ENCODE assay signal across 20 mouse cellular contexts in genomic region chr11:117796954-117797353, GRCm38 (mm10). TPM values are rescaled to one million over a fixed set of nuclear protein-coding genes. Genes with fewer than 3 reads are reported as not detected.
A peak's percentile ranks its signal among the peaks of the same experiment; 100 is the strongest.
DNase-seq lines count a peak whose midpoint lies in the region; ATAC-seq and TF ChIP-seq lines count a peak whose summit lies in the region.
"Had no signal": no experiment of that assay in that cellular context is flagged by ENCODE, and none has a peak within 500 bp of the region (broad histone marks: within the 10 kb centered on the region; RNA-seq: fewer than 3 reads in every experiment).

No protein-coding gene starts in this region.

- H3K4me3 ChIP-seq in bone marrow, adult 2 months (replicated peaks; ENCODE audit: control insufficient read depth, low read depth, low read length) = no peak overlapping the region
- 0 out of 2 replicates have a peak overlapping the region, but pooled peaks have one; percentile 52 for H3K4me3 ChIP-seq in liver, embryonic 11.5 days (ENCODE audit: low read depth, low read length)
- no peak overlapping the region for H3K4me3 ChIP-seq in forebrain, embryonic 16.5 days (replicated peaks; ENCODE audit: low read length)
- H3K4me3 ChIP-seq: hindbrain, embryonic 15.5 days; left cerebral cortex, adult 2 months; limb, embryonic 13.5 days; neural tube, embryonic 12.5 days had no signal

- H3K36me3 ChIP-seq in liver, embryonic 11.5 days (ENCODE audit: control insufficient read depth, insufficient read depth, low read length) = no peaks in the 10 kb centered on the region
- no peaks in the 10 kb centered on the region for H3K36me3 ChIP-seq in forebrain, embryonic 16.5 days (ENCODE audit: control insufficient read depth, insufficient read depth)
- H3K36me3 ChIP-seq: hindbrain, embryonic 15.5 days; limb, embryonic 13.5 days; neural tube, embryonic 12.5 days had no signal

- H3K27ac ChIP-seq in bone marrow, adult 2 months (ENCODE audit: control insufficient read depth, insufficient read depth, low read depth, low read length, poor library complexity) = peak overlapping the region; percentile 81
- peak overlapping the region; percentile 87 for H3K27ac ChIP-seq in liver, embryonic 11.5 days (ENCODE audit: low read depth, low read length)
- H3K27ac ChIP-seq in forebrain, embryonic 16.5 days (ENCODE audit: low read length) = no peak overlapping the region
- H3K27ac ChIP-seq: hindbrain, embryonic 15.5 days; left cerebral cortex, adult 2 months; limb, embryonic 13.5 days; neural tube, embryonic 12.5 days had no signal

- TF ChIP-seq POLR2A in bone marrow, adult 2 months (IDR thresholded peaks at IDR 0.05; ENCODE audit: borderline replicate concordance, control insufficient read depth, low read depth, low read length) = no peak

- WGBS in bone marrow, adult 2 months = 68% methylated on average over 5 of the region's 5 CpGs
- 29% methylated on average over 5 of the region's 5 CpGs for WGBS in liver, embryonic 11.5 days
- WGBS in forebrain, embryonic 16.5 days = 59% methylated on average over 5 of the region's 5 CpGs

- peak overlapping the region; percentile 25 for H3K9ac ChIP-seq in liver, embryonic 11.5 days (ENCODE audit: low read depth, low read length)
- H3K9ac ChIP-seq in forebrain, embryonic 16.5 days (replicated peaks; ENCODE audit: low read depth, low read length) = no peak overlapping the region
- H3K9ac ChIP-seq: forebrain, postnatal 0 days; hindbrain, embryonic 15.5 days; limb, embryonic 13.5 days; neural tube, embryonic 12.5 days had no signal

- peak overlapping the region; percentile 82 for H3K4me2 ChIP-seq in liver, embryonic 11.5 days
- H3K4me2 ChIP-seq in forebrain, embryonic 16.5 days (ENCODE audit: low read length) = no peak overlapping the region
- H3K4me2 ChIP-seq: hindbrain, embryonic 15.5 days; limb, embryonic 13.5 days; neural tube, embryonic 12.5 days had no signal

- no peaks in the 10 kb centered on the region for H3K27me3 ChIP-seq in liver, embryonic 11.5 days (replicated peaks; ENCODE audit: control insufficient read depth, insufficient read depth, low read length)
- no peaks in the 10 kb centered on the region for H3K27me3 ChIP-seq in forebrain, embryonic 16.5 days (replicated peaks; ENCODE audit: control insufficient read depth, insufficient read depth, low read length)
- H3K27me3 ChIP-seq: limb, embryonic 13.5 days had no signal

- peaks cover 9% of the 10 kb centered on the region for H3K4me1 ChIP-seq in bone marrow, adult 2 months (ENCODE audit: control insufficient read depth, insufficient read depth, low read length)
- peaks cover 54% of the 10 kb centered on the region for H3K4me1 ChIP-seq in liver, embryonic 11.5 days (replicated peaks; ENCODE audit: control insufficient read depth, insufficient read depth, low read length)
- H3K4me1 ChIP-seq in forebrain, embryonic 16.5 days (replicated peaks; ENCODE audit: control insufficient read depth, insufficient read depth, low read length) = 0 out of 2 replicates have a peak, but pooled peaks cover 2% of the 10 kb centered on the region
- H3K4me1 ChIP-seq: hindbrain, embryonic 15.5 days had no signal

- no peaks in the 10 kb centered on the region for H3K9me3 ChIP-seq in liver, embryonic 11.5 days (ENCODE audit: control insufficient read depth, low read length)
- H3K9me3 ChIP-seq in forebrain, embryonic 16.5 days (ENCODE audit: control insufficient read depth, low read length) = no peaks in the 10 kb centered on the region
- H3K9me3 ChIP-seq: hindbrain, embryonic 15.5 days; limb, embryonic 13.5 days; neural tube, embryonic 12.5 days had no signal

- TF ChIP-seq CTCF in bone marrow, adult 2 months (IDR thresholded peaks at IDR 0.05; ENCODE audit: control insufficient read depth, insufficient read depth, low read length) = no peak

- ATAC-seq in liver, embryonic 11.5 days (replicated peaks; ENCODE audit: low FRiP score) = peak; percentile 24
- ATAC-seq in forebrain, embryonic 16.5 days = no peak
- ATAC-seq in CD4-positive, CD25-positive, alpha-beta regulatory T cell, adult 4 months = no peak
- ATAC-seq: forebrain, postnatal 0 days; midbrain, embryonic 16.5 days had no signal

- DNase-seq in spleen, postnatal 10 days (ENCODE audit: low spot score in 2 of 2) = peak; percentile 42 to 50
- DNase-seq in spleen, adult 12 weeks (ENCODE audit: low spot score) = no peak
- no peak for DNase-seq in liver, embryonic 11.5 days (ENCODE audit: low spot score)
- DNase-seq in naive thymus-derived CD4-positive, alpha-beta T cell, adult 2 months (ENCODE audit: low read depth) = peak; percentile 18
- DNase-seq: adrenal gland, adult 2 months; cerebellum, adult 11-12 months; cerebellum, postnatal 36 days; forebrain, postnatal 0 days; heart, adult 18-20 months had no signal

RNA-seq across cellular contexts. Expression of gene 6030468B19Rik, which starts 0.5 kb away (rescaled TPM):
- 13.5 and 16.7 TPM in 2 replicates for polyA plus RNA-seq in bone marrow, adult 2 months (2011; ENCODE audit: insufficient read depth, insufficient read length, low replicate concordance, missing spikeins)
- polyA plus RNA-seq in liver, embryonic 11.5 days (2014; fragmentation: Nextera tagmentation; extraction: Ambion mirVana) = 49.3 and 54.3 TPM in 2 replicates
- not detected in 2 replicates for polyA plus RNA-seq in forebrain, embryonic 16.5 days (2015; fragmentation: Nextera tagmentation; extraction: Ambion mirVana)
- polyA plus RNA-seq in CD4-positive, CD25-positive, alpha-beta regulatory T cell, adult 4 months (2017; shearing (Covaris generic)) = 1 to 10 TPM in 1 of 2 experiments, not detected in 1; 1.0 TPM
- polyA plus RNA-seq: adrenal gland, adult 2 months; forebrain, postnatal 0 days; heart, postnatal 0 days; hindbrain, embryonic 15.5 days; lung, postnatal 0 days; midbrain, embryonic 16.5 days had no signal

RNA-seq across cellular contexts. Expression of gene Gm20708, which starts 12.5 kb away (rescaled TPM):
- 9.5 and 12.3 TPM in 2 replicates for polyA plus RNA-seq in bone marrow, adult 2 months (2011; ENCODE audit: insufficient read depth, insufficient read length, low replicate concordance, missing spikeins)
- polyA plus RNA-seq in liver, embryonic 11.5 days (2014; fragmentation: Nextera tagmentation; extraction: Ambion mirVana) = 0.21 and 0.80 TPM in 2 replicates
- 0.19 and 0.90 TPM in 2 replicates for polyA plus RNA-seq in forebrain, embryonic 16.5 days (2015; fragmentation: Nextera tagmentation; extraction: Ambion mirVana)
- 1 to 10 TPM; 1.0 to 3.2 TPM for polyA plus RNA-seq in CD4-positive, CD25-positive, alpha-beta regulatory T cell, adult 4 months (2017; shearing (Covaris generic))
- polyA plus RNA-seq: embryonic facial prominence, embryonic 11.5 days; neural tube, embryonic 12.5 days had no signal

RNA-seq across cellular contexts. Expression of gene Syngr2, which starts 12.5 kb away (rescaled TPM):
- 56.0 and 120 TPM in 2 replicates for polyA plus RNA-seq in bone marrow, adult 2 months (2011; ENCODE audit: insufficient read depth, insufficient read length, low replicate concordance, missing spikeins)
- 92.1 and 99.4 TPM in 2 replicates for polyA plus RNA-seq in liver, embryonic 11.5 days (2014; fragmentation: Nextera tagmentation; extraction: Ambion mirVana)
- 13.1 and 14.4 TPM in 2 replicates for polyA plus RNA-seq in forebrain, embryonic 16.5 days (2015; fragmentation: Nextera tagmentation; extraction: Ambion mirVana)
- polyA plus RNA-seq in CD4-positive, CD25-positive, alpha-beta regulatory T cell, adult 4 months (2017; shearing (Covaris generic)) = 100 to 1,000 TPM; 110 to 153 TPM

RNA-seq across cellular contexts. Expression of gene Tmc6, which starts 15.0 kb away (rescaled TPM):
- 129 and 194 TPM in 2 replicates for polyA plus RNA-seq in bone marrow, adult 2 months (2011; ENCODE audit: insufficient read depth, insufficient read length, low replicate concordance, missing spikeins)
- 61.2 and 62.1 TPM in 2 replicates for polyA plus RNA-seq in liver, embryonic 11.5 days (2014; fragmentation: Nextera tagmentation; extraction: Ambion mirVana)
- 2.7 and 3.3 TPM in 2 replicates for polyA plus RNA-seq in forebrain, embryonic 16.5 days (2015; fragmentation: Nextera tagmentation; extraction: Ambion mirVana)
- 100 to 1,000 TPM in 1 of 2 experiments, 10 to 100 TPM in 1; 85.5 to 146 TPM for polyA plus RNA-seq in CD4-positive, CD25-positive, alpha-beta regulatory T cell, adult 4 months (2017; shearing (Covaris generic))

RNA-seq across cellular contexts. Expression of gene Tmc8, which starts 15.1 kb away (rescaled TPM):
- 32.6 and 51.1 TPM in 2 replicates for polyA plus RNA-seq in bone marrow, adult 2 months (2011; ENCODE audit: insufficient read depth, insufficient read length, low replicate concordance, missing spikeins)
- 18.6 and 18.8 TPM in 2 replicates for polyA plus RNA-seq in liver, embryonic 11.5 days (2014; fragmentation: Nextera tagmentation; extraction: Ambion mirVana)
- polyA plus RNA-seq in forebrain, embryonic 16.5 days (2015; fragmentation: Nextera tagmentation; extraction: Ambion mirVana) = 0.78 and 0.99 TPM in 2 replicates
- polyA plus RNA-seq in CD4-positive, CD25-positive, alpha-beta regulatory T cell, adult 4 months (2017; shearing (Covaris generic)) = 10 to 100 TPM; 35.1 to 41.6 TPM

Comparison
In these comparisons a context has a peak if more than half of its experiments do, and no peak if none do; other contexts are left out.
1. DNase-seq: peak in spleen, postnatal 10 days (2 of 2) and naive thymus-derived CD4-positive, alpha-beta T cell, adult 2 months (single experiment); none in spleen, adult 12 weeks (single experiment) and liver, embryonic 11.5 days (single experiment).